Comparison of ENCODE assay signal across 9 mouse cellular contexts in genomic region chr2:67567141-67567680, GRCm38 (mm10). TPM values are rescaled to one million over a fixed set of nuclear protein-coding genes. Genes with fewer than 3 reads are reported as not detected.
DNase-seq lines count a peak whose midpoint lies in the region; ATAC-seq and TF ChIP-seq lines count a peak whose summit lies in the region.
"Had no signal": no experiment of that assay in that cellular context is flagged by ENCODE, and none has a peak within 500 bp of the region (broad histone marks: within the 10 kb centered on the region; RNA-seq: fewer than 3 reads in every experiment).

No protein-coding gene starts in this region.

- H3K4me1 ChIP-seq in forebrain, embryonic 12.5 days = peaks cover 18% of the 10 kb centered on the region
- peaks cover 5% of the 10 kb centered on the region for H3K4me1 ChIP-seq in limb, embryonic 12.5 days (replicated peaks)
- no peaks in the 10 kb centered on the region; the same call in 1 of the 2 replicates for H3K4me1 ChIP-seq in stomach, postnatal 0 days (replicated peaks; ENCODE audit: control insufficient read depth, insufficient read depth)

- no peak overlapping the region for H3K27ac ChIP-seq in forebrain, embryonic 12.5 days
- H3K27ac ChIP-seq in limb, embryonic 12.5 days = no peak overlapping the region
- H3K27ac ChIP-seq in stomach, postnatal 0 days (replicated peaks) = no peak overlapping the region

- H3K4me2 ChIP-seq in forebrain, embryonic 12.5 days = peak overlapping the region; percentile 85
- peak overlapping the region; percentile 87 for H3K4me2 ChIP-seq in limb, embryonic 12.5 days
- peak overlapping the region; percentile 88 for H3K4me2 ChIP-seq in stomach, postnatal 0 days (replicated peaks; ENCODE audit: low read depth)

- no peaks in the 10 kb centered on the region for H3K27me3 ChIP-seq in forebrain, embryonic 12.5 days
- peaks cover 14% of the 10 kb centered on the region; the same call in 1 of the 2 replicates for H3K27me3 ChIP-seq in limb, embryonic 12.5 days
- H3K27me3 ChIP-seq in stomach, postnatal 0 days (ENCODE audit: control insufficient read depth, insufficient read depth, low read length) = no peaks in the 10 kb centered on the region

- TF ChIP-seq EP300 in stomach, postnatal 0 days (optimal IDR thresholded peaks at IDR 0.05) = no peak

- ATAC-seq in forebrain, embryonic 12.5 days (ENCODE audit: low FRiP score) = no peak
- ATAC-seq in limb, embryonic 12.5 days (ENCODE audit: insufficient number of reproducible peaks, insufficient read depth, low FRiP score, low TSS enrichment, low read depth) = no peak
- no peak for ATAC-seq in stomach, postnatal 0 days (ENCODE audit: low FRiP score, low TSS enrichment)
- ATAC-seq in erythroblast, adult 5-6 weeks (replicated peaks; ENCODE audit: low FRiP score, poor library complexity, severe bottlenecking) = no peak

- peak overlapping the region; percentile 74 for H3K4me3 ChIP-seq in forebrain, embryonic 12.5 days (replicated peaks)
- peak overlapping the region; percentile 74 for H3K4me3 ChIP-seq in limb, embryonic 12.5 days (replicated peaks)
- peak overlapping the region; percentile 61 for H3K4me3 ChIP-seq in stomach, postnatal 0 days (ENCODE audit: low read depth, low read length)
- H3K4me3 ChIP-seq: erythroblast, embryonic 14.5 days had no signal

- H3K9ac ChIP-seq in forebrain, embryonic 12.5 days = peak overlapping the region; percentile 87
- 0 out of 2 replicates have a peak overlapping the region, but pooled peaks have one; percentile 70 for H3K9ac ChIP-seq in limb, embryonic 12.5 days (replicated peaks)
- H3K9ac ChIP-seq in stomach, postnatal 0 days (ENCODE audit: low read length) = no peak overlapping the region

- no peaks in the 10 kb centered on the region for H3K9me3 ChIP-seq in forebrain, embryonic 12.5 days
- H3K9me3 ChIP-seq in limb, embryonic 12.5 days = no peaks in the 10 kb centered on the region
- no peaks in the 10 kb centered on the region for H3K9me3 ChIP-seq in stomach, postnatal 0 days (ENCODE audit: control insufficient read depth, low read length)

- H3K36me3 ChIP-seq in forebrain, embryonic 12.5 days (replicated peaks) = no peaks in the 10 kb centered on the region
- H3K36me3 ChIP-seq in limb, embryonic 12.5 days = no peaks in the 10 kb centered on the region
- H3K36me3 ChIP-seq in stomach, postnatal 0 days (ENCODE audit: control insufficient read depth, insufficient read depth, low read length) = no peaks in the 10 kb centered on the region

- no peak for TF ChIP-seq CTCF in stomach, postnatal 0 days (IDR thresholded peaks at IDR 0.05; ENCODE audit: low read depth)

- WGBS in forebrain, embryonic 12.5 days = 9% methylated on average over 8 of the region's 8 CpGs
- 13% methylated on average over 8 of the region's 8 CpGs for WGBS in limb, embryonic 12.5 days
- WGBS in stomach, postnatal 0 days = 20% methylated on average over 8 of the region's 8 CpGs

- DNase-seq in cerebellum, adult 9-11 months = peak; percentile 27
- DNase-seq in cerebellum, adult 11-12 months = no peak
- DNase-seq in ES-CJ7 (ENCODE audit: low read depth, low spot score) = peak; percentile 10
- no peak for DNase-seq in stomach, postnatal 0 days (ENCODE audit: low spot score)
- DNase-seq in gastrocnemius, adult 8-10 months (ENCODE audit: low spot score in 2 of 2) = no peak

RNA-seq across cellular contexts. Expression of gene B3galt1, which starts 1.5 kb away (rescaled TPM):
- 21.0 and 26.1 TPM in 2 replicates for polyA plus RNA-seq in forebrain, embryonic 12.5 days (2016; fragmentation: Nextera tagmentation; extraction: Ambion mirVana)
- polyA plus RNA-seq in limb, embryonic 12.5 days (2016; fragmentation: Nextera tagmentation; extraction: Ambion mirVana) = 9.2 and 10.1 TPM in 2 replicates
- polyA plus RNA-seq in stomach, postnatal 0 days (2015; fragmentation: Nextera tagmentation; extraction: Ambion mirVana) = 2.0 and 2.1 TPM in 2 replicates
- not detected in 2 replicates for total RNA-seq in erythroblast, adult 5-6 weeks (2015; ENCODE audit: low replicate concordance)
- total RNA-seq in erythroblast, adult 5-6 weeks (2017; ENCODE audit: low replicate concordance) = not detected in 2 replicates
- 1 to 10 TPM; 1.8 to 3.4 (median 2.9) TPM for total RNA-seq in gastrocnemius, adult 8-10 months (2022)
- polyA plus RNA-seq: erythroblast, embryonic 14.5 days had no signal

Comparison
In these comparisons a context has a peak if more than half of its experiments do, and no peak if none do; other contexts are left out.
1. DNase-seq: peak in cerebellum, adult 9-11 months (single experiment) and ES-CJ7 (single experiment); none in cerebellum, adult 11-12 months (single experiment), stomach, postnatal 0 days (single experiment) and gastrocnemius, adult 8-10 months (0 of 2).
2. Peak in every context shown above with its lines, with median percentiles within 50 percentile points of each other: H3K4me2 ChIP-seq and H3K4me3 ChIP-seq.